Mouse (Mus musculus): ENCODE measurements at regions not wholly inside any gene's neighbourhood (a gene's known extent, or its start where the extent isn't known, plus 50 kb on each side); places are given as distances from the start of the nearest gene placed in this dataset.
"Not testable (repeated sequence)": the region's sequence is repeated elsewhere in the genome, so short reads cannot be mapped to it uniquely, and the experiment has no call there.

GRCm38 (mm10) chr14:53312490-53312889 is 816.9 kb upstream of the Olfr1507 start:
- not testable (repeated sequence) for H3K27ac ChIP-seq (ENCODE audit: low read depth, low read length); DNase-seq (ENCODE audit: low spot score); H3K4me3 ChIP-seq (ENCODE audit: low read depth, low read length); ATAC-seq (replicated peaks; ENCODE audit: low FRiP score); H3K4me1 ChIP-seq (replicated peaks; ENCODE audit: control insufficient read depth, insufficient read depth, low read length); H3K4me2 ChIP-seq; H3K36me3 ChIP-seq (ENCODE audit: control insufficient read depth, insufficient read depth, low read length); H3K27me3 ChIP-seq (replicated peaks; ENCODE audit: control insufficient read depth, insufficient read depth, low read length); H3K9ac ChIP-seq (ENCODE audit: low read depth, low read length); H3K9me3 ChIP-seq (ENCODE audit: control insufficient read depth, low read length)
- WGBS: 53% methylated on average over 1 of the region's 1 CpGs

GRCm38 (mm10) chr14:53303179-53303578 is 807.6 kb upstream of the Olfr1507 start:
- H3K9ac ChIP-seq (ENCODE audit: low read depth, low read length); H3K27ac ChIP-seq (ENCODE audit: low read depth, low read length); H3K36me3 ChIP-seq (ENCODE audit: control insufficient read depth, insufficient read depth, low read length); H3K9me3 ChIP-seq (ENCODE audit: control insufficient read depth, low read length); ATAC-seq (replicated peaks; ENCODE audit: low FRiP score); H3K4me2 ChIP-seq; H3K4me3 ChIP-seq (ENCODE audit: low read depth, low read length); DNase-seq (ENCODE audit: low spot score); H3K4me1 ChIP-seq (replicated peaks; ENCODE audit: control insufficient read depth, insufficient read depth, low read length); H3K27me3 ChIP-seq (replicated peaks; ENCODE audit: control insufficient read depth, insufficient read depth, low read length): not testable (repeated sequence)
- WGBS: no CpG with 5 or more reads among the region's 3 CpGs

GRCm38 (mm10) chr14:53302491-53302829 is 806.9 kb upstream of the Olfr1507 start:
- H3K4me3 ChIP-seq (ENCODE audit: low read depth, low read length); ATAC-seq (replicated peaks; ENCODE audit: low FRiP score): not testable (repeated sequence)

GRCm38 (mm10) chr14:53301722-53302490 is 806.4 kb upstream of the Olfr1507 start:
- H3K27me3 ChIP-seq (replicated peaks; ENCODE audit: control insufficient read depth, insufficient read depth, low read length); H3K27ac ChIP-seq (ENCODE audit: low read depth, low read length); H3K4me3 ChIP-seq (ENCODE audit: low read depth, low read length); H3K4me1 ChIP-seq (replicated peaks; ENCODE audit: control insufficient read depth, insufficient read depth, low read length); H3K9me3 ChIP-seq (ENCODE audit: control insufficient read depth, low read length); ATAC-seq (replicated peaks; ENCODE audit: low FRiP score); H3K4me2 ChIP-seq; DNase-seq (ENCODE audit: low spot score); H3K9ac ChIP-seq (ENCODE audit: low read depth, low read length); H3K36me3 ChIP-seq (ENCODE audit: control insufficient read depth, insufficient read depth, low read length): not testable (repeated sequence)
- no CpG with 5 or more reads among the region's 11 CpGs for WGBS

More at GRCm38 (mm10) chr14:53302491-53302829, 806.9 kb upstream of the Olfr1507 start:
- not testable (repeated sequence) for H3K27ac ChIP-seq (ENCODE audit: low read depth, low read length); H3K27me3 ChIP-seq (replicated peaks; ENCODE audit: control insufficient read depth, insufficient read depth, low read length); DNase-seq (ENCODE audit: low spot score); H3K9me3 ChIP-seq (ENCODE audit: control insufficient read depth, low read length); H3K36me3 ChIP-seq (ENCODE audit: control insufficient read depth, insufficient read depth, low read length); H3K4me1 ChIP-seq (replicated peaks; ENCODE audit: control insufficient read depth, insufficient read depth, low read length); H3K4me2 ChIP-seq; H3K9ac ChIP-seq (ENCODE audit: low read depth, low read length)
- no CpG with 5 or more reads among the region's 3 CpGs for WGBS

- H3K4me3 ChIP-seq (ENCODE audit: low read depth, low read length); ATAC-seq (replicated peaks; ENCODE audit: low FRiP score); H3K4me2 ChIP-seq; H3K36me3 ChIP-seq (ENCODE audit: control insufficient read depth, insufficient read depth, low read length); H3K27ac ChIP-seq (ENCODE audit: low read depth, low read length); H3K9ac ChIP-seq (ENCODE audit: low read depth, low read length); H3K9me3 ChIP-seq (ENCODE audit: control insufficient read depth, low read length); H3K27me3 ChIP-seq (replicated peaks; ENCODE audit: control insufficient read depth, insufficient read depth, low read length); H3K4me1 ChIP-seq (replicated peaks; ENCODE audit: control insufficient read depth, insufficient read depth, low read length); DNase-seq (ENCODE audit: low spot score): not testable (repeated sequence)
- 35% methylated on average over 1 of the region's 1 CpGs for WGBS
Measured at GRCm38 (mm10) chr14:53301110-53301509, 805.6 kb upstream of the Olfr1507 start.

- not testable (repeated sequence) for H3K9me3 ChIP-seq (ENCODE audit: control insufficient read depth, low read length); DNase-seq (ENCODE audit: low spot score); ATAC-seq (replicated peaks; ENCODE audit: low FRiP score); H3K36me3 ChIP-seq (ENCODE audit: control insufficient read depth, insufficient read depth, low read length); H3K27me3 ChIP-seq (replicated peaks; ENCODE audit: control insufficient read depth, insufficient read depth, low read length); H3K4me1 ChIP-seq (replicated peaks; ENCODE audit: control insufficient read depth, insufficient read depth, low read length); H3K9ac ChIP-seq (ENCODE audit: low read depth, low read length); H3K27ac ChIP-seq (ENCODE audit: low read depth, low read length); H3K4me3 ChIP-seq (ENCODE audit: low read depth, low read length); H3K4me2 ChIP-seq
- WGBS: no CpG with 5 or more reads among the region's 5 CpGs
Measured at GRCm38 (mm10) chr14:53299735-53300134, 804.2 kb upstream of the Olfr1507 start.

GRCm38 (mm10) chr14:53283350-53284141 is 788.0 kb upstream of the Olfr1507 start:
- not testable (repeated sequence) for H3K4me3 ChIP-seq (ENCODE audit: low read depth, low read length); ATAC-seq (replicated peaks; ENCODE audit: low FRiP score); H3K9ac ChIP-seq (ENCODE audit: low read depth, low read length); H3K4me1 ChIP-seq (replicated peaks; ENCODE audit: control insufficient read depth, insufficient read depth, low read length); H3K9me3 ChIP-seq (ENCODE audit: control insufficient read depth, low read length); DNase-seq (ENCODE audit: low spot score); H3K27me3 ChIP-seq (replicated peaks; ENCODE audit: control insufficient read depth, insufficient read depth, low read length); H3K36me3 ChIP-seq (ENCODE audit: control insufficient read depth, insufficient read depth, low read length); H3K27ac ChIP-seq (ENCODE audit: low read depth, low read length); H3K4me2 ChIP-seq
- no CpG with 5 or more reads among the region's 12 CpGs for WGBS

- 72% methylated on average over 3 of the region's 4 CpGs for WGBS
- H3K4me2 ChIP-seq; H3K27me3 ChIP-seq (replicated peaks; ENCODE audit: control insufficient read depth, insufficient read depth, low read length); H3K4me3 ChIP-seq (ENCODE audit: low read depth, low read length); ATAC-seq (replicated peaks; ENCODE audit: low FRiP score); H3K4me1 ChIP-seq (replicated peaks; ENCODE audit: control insufficient read depth, insufficient read depth, low read length); H3K36me3 ChIP-seq (ENCODE audit: control insufficient read depth, insufficient read depth, low read length); H3K27ac ChIP-seq (ENCODE audit: low read depth, low read length); H3K9me3 ChIP-seq (ENCODE audit: control insufficient read depth, low read length); H3K9ac ChIP-seq (ENCODE audit: low read depth, low read length); DNase-seq (ENCODE audit: low spot score): not testable (repeated sequence)
Measured at GRCm38 (mm10) chr14:53273218-53273617, 777.7 kb upstream of the Olfr1507 start.

GRCm38 (mm10) chr14:53267693-53268092 is 772.1 kb upstream of the Olfr1507 start:
- not testable (repeated sequence) for ATAC-seq (replicated peaks; ENCODE audit: low FRiP score); H3K27ac ChIP-seq (ENCODE audit: low read depth, low read length); H3K36me3 ChIP-seq (ENCODE audit: control insufficient read depth, insufficient read depth, low read length); H3K9me3 ChIP-seq (ENCODE audit: control insufficient read depth, low read length); H3K4me2 ChIP-seq; DNase-seq (ENCODE audit: low spot score); H3K27me3 ChIP-seq (replicated peaks; ENCODE audit: control insufficient read depth, insufficient read depth, low read length); H3K9ac ChIP-seq (ENCODE audit: low read depth, low read length); H3K4me1 ChIP-seq (replicated peaks; ENCODE audit: control insufficient read depth, insufficient read depth, low read length); H3K4me3 ChIP-seq (ENCODE audit: low read depth, low read length)
- no CpG with 5 or more reads among the region's 2 CpGs for WGBS
